Mouse (Mus musculus): ENCODE data around the gene Polrmt.

The Polrmt gene

DNA sequence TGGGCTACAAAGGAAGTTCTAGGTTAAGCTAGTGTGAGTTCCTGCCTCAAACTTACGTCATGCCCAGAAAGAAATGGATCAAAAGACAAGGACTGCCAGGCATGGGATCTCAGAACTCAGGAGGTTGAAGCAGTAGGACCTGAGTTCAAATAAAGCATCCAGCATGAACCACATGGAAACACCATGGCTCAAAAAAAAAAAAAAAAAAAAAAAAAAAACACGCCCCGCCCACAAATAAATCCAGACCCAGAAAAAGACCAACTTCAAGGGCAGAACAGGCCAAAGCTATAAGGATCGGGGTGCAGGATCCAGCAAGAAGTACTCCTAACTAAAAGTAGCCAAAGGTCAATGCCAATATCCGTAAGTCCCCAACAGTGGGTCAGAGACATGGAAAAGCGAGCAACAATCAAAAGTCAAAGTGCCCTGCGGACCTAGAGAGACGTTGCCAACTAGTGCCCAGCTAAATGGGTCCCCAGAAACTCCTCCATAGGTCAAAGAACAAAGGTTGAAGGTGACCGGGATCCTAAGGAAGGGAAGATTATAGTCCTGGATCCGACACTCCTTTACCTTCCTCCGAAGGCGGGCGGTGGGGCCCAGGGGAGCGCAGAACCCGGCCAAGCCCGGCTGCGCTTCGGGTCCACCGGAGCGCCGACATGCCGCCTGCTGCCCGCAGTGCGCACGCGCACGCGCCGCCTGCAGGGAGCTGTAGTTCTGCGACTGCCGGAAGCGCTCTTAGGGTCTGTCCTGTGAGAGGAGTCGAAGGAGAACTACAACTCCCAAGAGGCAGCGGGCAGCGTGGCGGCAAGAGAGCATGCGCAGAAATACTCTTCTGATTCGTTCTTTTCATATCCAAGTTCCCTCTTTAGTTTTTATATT, at the start of gene Polrmt:
Polrmt (minus strand) TSS at position 684 of the 876 bp plus-strand sequence.
- DNase-seq = peak; percentile 98

DNA sequence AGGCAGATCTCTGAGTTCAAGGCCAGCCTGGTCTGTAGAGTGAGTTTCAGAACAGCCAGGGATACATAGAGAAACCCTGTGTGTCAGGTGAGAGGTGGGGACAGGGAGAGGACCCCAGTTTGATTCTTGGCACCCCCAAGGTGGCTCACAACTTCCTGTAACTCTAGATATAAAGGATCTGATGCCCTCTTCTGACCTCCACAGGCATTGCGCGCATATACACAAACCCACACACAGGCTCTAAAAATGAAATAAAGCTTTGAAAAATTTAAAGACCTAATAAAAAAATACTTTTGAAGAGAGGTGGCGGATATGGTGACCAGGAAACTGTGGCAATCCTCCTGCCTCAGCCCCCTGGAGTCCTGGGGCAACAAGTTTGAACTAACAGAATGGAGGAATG, 49.5 kb upstream of the Polrmt start:
- no peak for DNase-seq

DNA sequence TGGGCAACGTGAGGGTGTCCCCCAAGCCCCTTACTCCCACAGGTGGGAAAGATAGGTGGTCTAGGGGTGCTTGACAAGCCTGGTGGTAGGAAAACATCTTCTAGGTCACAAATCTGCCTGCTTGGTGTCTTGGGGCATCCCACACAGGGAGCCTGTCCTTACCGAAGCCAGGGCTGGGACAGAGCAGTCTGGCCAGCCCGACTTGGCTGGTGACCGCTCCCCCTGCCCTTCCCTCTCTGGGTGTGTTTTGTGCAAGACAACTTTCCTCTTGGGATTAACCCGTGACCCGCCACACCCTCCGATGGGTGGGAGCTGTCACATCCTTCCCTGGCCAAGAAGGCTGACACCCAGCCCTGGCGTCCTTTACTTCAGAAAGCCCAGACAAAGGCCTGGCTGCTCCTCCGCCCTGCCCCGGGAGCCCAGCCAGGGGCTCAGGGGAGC, 48.1 kb upstream of the Polrmt start:
- DNase-seq = peak; percentile 91

DNA sequence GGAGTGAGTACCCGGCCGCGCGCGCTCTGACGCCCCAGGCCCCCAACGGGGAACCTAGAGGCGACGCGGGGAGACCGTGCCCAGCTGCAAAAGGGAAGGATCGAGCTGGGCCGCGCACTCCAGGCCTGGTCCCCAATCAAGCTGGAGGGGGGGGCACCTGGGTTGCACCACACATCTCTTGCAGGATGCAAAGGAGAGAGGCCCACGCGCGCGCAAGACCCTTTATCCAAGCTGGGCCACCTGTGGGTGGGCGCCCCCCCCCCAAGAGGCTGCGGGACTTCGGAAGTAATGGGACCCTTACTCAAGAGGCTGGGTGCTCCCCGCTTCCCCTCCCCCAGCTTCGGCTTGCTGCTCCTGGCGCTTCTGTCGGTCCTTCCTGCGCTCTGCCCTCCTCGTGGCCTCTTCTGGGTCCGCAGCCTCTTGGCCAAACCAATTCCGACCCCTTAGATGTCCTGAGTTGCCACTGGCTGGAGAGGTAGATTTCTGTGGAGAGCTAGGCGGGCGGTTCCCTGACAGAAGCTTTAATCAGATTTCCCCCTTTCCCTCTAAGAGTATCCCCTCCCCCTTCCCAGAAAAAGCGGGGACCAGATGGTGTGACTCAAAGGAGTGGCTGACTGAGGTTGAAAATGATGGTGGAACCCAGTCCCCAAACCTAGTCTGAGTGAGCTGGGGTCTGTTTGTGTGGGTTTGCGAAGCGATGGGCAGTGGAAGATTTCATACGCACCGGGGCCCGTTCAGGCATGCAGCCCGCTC, 47.5 kb upstream of the Polrmt start:
- no peak for DNase-seq

DNA sequence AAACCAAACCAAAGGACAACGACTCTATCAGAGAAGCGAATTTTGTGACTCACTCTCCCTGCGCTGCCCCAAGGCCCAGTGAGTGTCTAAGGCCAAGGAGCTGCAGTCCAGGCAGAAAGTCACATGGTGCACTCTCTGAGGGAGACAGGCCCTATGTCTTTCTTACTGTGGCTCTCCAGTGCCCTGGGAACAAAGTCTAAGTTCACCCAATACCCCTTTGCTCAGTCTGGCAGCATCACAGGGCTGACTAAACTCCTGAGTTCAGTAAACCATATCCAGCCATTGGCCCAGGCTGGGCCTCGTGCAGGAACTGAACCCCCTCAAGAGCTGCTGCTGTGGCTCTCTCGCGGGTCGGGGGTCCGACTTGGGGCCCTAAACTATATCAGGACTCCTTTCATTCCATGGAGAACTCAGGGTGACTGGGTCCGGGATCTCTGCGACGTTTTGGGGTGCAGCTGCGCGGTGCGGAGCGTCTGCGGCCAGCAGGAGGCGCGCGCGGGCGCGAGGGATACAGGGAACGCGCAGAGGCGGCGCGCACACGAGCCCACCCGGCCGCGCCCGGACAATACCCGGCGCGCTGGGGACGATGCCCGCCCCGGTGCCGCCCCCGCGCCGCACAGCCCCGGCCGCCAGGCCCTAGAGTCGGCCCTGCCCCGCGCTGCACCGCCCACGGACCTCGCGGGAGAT, 46.8 kb upstream of the Polrmt start, which contains the start of gene Palm:
Palm (plus strand) TSS at position 522 of the 687 bp plus-strand sequence.
- peak; percentile 90 for DNase-seq

DNA sequence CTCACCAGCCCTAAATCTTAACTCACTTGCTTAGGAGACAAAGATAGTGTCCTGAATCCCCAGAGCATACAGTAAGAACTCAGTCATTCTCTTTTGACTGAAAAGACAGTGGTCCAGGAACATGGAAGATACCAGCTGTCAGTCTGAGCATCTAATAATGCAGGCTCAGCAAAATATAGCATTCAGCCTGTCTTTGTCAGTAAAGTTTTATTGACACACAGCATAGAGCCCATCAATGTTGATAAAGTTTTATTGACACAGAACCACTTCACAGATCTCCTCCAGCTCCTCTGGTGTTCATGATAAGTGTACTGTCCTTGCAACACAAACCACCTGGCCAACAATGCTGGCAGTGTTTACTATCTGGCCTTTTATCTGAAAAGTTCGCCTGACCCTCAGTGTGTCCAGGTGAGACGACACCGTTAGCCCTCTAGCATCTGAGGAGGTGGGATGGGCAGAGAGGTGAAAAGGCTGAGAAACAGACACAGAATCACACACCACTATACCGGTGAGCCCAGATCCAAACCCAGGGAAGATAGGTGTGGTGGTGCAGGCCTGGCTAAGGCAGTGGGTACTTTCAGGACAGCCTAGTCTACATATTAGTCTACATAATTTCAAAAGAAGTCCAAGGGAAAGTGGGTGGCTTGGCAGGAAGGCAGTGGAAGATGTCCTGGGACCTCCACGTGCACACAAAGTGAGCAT, 46.1 kb upstream of the Polrmt start:
- no peak for DNase-seq

DNA sequence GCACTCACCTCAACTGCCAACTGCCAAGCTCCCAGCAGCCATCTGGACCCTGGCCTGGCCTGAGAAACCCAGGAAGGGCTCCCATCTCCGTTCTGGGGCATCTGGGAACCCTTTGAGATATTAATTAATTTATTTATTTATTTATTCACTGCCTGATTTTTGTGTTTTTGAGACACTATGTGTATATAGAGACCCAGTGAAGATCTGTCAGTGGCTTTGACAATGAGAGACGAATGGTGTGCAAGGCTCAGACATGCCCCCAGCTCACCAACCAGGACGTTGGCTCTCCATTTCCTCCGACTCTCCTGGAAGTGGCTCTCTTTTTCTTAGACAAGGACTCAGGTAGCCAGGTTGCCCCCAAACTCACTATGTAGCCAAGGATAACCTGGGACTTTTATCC, 44.5 kb upstream of the Polrmt start, which contains the start of gene Prss57:
Prss57 (minus strand) TSS at position 101 of the 400 bp plus-strand sequence.
- DNase-seq = no peak

DNA sequence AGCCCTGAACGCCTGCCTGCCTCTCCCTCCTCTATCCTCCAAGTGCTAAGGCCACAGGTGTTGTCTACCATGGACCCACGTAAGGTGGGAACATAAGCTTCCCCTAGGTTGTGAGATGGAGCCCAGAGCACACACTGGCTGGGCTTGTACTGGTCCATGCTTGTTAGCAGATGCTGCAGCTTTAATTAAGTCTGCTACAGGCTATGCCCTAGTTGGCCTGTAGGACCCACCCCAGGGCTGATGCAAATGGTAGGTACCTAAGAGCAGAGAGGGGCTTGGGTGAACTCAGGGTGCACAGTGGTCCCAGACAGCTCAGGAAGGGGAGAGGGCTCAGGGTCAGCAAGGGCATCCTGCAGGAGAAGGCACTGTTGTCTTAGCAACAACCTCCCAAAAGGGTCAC, 43.2 kb upstream of the Polrmt start:
- DNase-seq = no peak

DNA sequence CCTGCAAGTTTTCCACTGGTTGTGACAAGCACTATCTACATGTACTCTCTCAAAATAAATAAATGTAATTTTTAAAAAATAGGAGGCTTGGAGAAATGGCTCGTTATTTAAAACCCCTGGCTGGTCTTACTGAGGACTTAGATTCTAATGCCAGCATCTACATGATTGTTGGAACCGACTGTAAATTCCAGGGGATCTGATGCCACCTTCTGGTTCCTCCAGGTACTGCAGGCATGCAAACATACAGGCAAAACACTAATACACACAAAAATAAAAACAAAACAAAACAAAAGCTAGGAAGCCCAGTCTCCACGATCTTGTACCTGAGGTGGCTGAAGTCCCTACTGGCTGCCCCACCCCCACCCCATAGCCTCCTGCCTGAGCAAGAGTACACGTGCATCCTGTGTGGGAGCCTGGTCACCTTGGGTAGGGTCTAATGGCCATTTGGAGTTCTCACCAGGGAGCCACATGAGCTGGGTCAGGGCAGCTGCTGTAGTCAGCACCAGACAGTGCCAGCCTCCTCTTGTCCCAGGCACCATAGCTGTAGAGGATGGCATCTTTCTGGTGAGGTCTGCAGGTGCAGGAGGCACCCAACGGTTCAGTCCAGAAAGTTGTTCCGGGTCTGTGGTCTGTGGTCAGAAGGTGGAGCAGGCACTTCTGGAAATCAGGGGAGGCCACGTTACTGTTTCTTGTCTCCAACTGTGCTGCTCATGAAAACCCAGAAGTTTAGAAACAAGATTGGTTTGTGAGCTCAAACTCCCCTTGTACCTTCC, 42.2 kb upstream of the Polrmt start:
- peak; percentile 68 for DNase-seq

DNA sequence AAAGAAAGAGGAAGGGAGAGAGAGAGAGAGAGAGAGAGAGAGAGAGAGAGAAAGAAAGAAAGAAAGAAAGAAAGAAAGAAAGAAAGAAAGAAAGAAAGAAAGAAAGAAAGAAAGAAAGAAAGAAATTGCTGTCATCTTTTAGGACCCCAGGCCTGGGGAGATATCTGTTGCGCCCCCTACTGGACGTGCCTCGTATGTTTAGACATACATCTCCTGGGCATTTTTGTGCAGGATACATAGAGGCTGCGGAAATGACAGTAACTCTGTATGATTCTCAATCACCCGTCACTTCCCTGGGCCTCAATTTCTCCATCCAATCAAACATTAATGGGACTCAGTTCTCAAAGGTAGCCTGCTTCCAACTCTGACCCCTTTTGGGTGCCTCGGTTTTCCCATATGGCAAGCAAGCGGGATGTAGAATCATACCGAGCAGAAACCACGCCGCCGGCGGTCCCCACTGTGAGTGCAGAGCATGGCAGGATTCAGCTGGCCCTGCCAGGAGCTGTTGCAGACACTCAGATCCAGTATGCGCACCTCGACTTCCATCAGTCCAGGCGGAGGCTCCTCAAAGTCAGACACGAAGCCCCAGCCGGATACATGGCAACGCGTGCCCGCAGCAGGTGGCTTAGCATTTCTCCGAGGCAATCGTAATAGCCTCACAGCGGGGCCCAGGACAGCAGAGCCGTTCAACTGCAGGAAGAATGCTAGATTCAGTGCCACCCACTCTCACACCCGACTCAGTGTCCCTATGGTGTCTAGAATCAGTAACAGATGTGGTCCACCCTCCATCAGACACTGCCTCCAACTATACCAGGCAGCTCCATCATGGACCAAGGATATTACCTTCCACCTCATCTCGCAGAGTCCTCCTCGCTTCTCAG, 37.8 kb upstream of the Polrmt start:
- DNase-seq = no peak

DNA sequence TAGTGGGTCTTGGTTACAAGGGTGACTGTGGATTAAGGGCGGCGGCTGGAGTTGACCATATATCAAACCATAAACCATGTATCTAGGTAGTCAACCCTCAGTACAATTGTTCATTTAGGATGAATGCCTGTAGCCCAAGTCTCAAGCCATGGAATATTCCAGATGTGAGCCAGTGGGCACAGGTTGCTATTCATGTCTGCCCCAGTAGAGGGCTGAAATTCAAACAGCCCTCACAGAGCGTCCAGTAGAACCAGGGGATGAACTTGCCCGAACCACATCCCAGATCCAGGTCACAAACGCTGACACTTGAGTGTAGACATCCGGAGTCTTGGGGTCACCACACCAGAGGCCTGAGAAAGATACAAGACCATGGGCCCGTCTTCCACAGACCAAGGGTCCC, 36.7 kb upstream of the Polrmt start:
- no peak for DNase-seq

DNA sequence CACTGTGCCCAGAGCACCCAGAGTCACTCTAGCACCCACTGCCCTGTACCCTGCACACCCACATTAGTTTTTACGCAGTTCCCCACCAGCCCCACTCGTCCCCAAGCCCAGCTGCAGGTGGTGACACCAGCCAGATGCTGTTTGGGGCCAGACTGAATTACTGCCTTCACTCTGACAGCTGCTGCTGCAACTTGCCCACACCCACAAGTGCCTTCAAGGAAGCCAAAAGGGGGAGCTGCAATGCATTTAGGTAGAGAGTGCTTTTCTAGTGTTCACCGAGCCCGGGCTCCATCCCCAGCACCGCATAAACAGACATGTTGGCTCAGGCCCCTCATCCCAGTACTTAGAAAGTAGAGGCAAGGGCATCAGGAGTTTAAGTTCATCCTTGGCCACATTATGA, 35.6 kb upstream of the Polrmt start:
- DNase-seq = no peak

DNA sequence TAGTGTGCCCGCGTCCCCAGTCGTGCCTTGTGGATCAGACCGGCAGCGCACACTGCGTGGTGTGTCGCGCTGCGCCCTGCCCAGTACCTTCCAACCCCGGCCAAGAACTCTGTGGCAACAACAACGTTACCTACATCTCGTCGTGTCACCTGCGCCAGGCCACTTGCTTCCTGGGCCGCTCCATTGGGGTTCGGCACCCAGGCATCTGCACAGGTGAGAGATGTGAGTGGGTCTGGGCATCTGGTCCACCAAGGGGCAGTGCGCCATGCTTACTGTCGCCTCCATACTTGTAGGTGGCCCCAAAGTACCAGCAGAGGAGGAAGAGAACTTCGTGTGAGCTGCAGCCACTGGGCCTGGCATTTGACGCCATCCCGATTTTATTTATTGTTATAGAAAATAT, 34.8 kb upstream of the Polrmt start:
- DNase-seq = no peak

DNA sequence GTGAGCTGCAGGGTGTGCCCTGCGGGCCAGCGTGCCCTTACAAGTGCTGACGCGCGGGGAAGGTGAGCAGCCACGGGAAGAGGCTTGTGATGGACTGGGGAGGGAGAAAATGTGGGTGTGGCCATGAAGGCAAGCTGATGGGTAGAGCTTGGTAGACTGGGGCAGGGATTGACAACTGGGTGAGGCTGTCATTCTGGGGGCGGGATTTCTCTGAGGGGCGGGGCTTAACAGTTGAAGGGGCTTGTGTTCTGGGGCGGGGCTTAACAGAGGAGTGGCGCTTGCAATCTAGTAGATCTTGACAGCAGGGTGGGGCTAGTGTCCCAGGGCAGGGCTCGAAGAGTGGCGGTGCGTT, 34.3 kb upstream of the Polrmt start:
- no peak for DNase-seq

DNA sequence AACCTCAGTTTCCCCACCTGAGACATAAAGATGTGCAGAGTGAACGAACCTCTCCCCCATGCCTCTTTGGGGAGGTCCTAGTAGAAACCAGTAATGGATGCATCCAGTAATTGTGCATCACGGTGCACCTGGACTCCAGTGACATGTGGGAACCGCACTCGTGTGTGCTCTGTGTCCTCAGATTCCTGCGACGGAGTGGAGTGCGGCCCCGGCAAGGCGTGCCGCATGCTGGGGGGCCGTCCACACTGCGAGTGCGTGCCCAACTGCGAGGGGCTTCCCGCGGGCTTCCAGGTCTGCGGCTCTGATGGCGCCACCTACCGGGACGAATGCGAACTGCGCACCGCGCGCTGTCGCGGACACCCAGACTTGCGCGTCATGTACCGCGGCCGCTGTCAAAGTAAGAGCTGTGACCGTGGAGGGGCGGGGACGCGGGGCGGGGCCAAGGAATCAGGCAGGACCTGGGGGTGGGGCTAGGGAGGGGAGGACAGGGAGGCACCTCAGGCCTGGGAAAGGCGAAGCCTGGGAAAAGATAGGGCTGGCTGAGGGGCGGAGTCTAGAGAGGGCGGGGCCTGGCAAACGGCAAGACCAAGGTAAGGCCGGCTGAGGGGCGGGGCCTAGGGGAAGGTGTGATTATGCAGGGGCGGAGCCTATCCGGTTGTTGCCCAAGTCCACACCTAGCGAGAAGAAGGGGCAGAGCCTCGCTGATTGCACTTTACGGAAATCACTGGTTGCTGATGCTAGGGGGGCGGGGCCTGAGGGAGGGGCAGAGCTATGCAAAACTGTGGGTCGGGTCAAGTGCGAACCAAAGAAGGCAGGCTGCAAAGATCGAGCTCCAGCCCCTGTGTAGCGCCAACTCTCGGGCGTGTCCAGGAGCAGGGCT, 33.6 kb upstream of the Polrmt start:
- peak; percentile 100 for DNase-seq

DNA sequence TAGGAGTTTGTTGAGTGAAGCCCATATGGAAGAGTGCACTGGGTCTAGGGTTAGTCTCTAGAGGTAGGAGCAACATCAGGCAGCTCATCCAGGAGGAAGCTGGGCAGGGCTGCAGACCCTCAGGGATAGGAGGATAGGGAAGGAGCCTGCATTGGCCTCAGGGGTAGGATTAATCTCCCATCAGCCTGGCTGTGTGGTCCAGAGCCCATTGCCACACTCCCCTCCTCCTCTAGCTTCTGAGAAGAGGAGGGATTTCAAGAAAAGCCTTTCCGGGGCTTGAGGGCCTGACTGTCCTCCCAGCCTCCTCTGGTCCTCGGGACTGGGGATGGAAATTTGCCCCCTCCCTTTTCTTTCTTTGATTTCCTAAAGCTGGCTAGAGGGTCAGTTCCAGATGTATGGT, 32.8 kb upstream of the Polrmt start:
- no peak for DNase-seq

DNA sequence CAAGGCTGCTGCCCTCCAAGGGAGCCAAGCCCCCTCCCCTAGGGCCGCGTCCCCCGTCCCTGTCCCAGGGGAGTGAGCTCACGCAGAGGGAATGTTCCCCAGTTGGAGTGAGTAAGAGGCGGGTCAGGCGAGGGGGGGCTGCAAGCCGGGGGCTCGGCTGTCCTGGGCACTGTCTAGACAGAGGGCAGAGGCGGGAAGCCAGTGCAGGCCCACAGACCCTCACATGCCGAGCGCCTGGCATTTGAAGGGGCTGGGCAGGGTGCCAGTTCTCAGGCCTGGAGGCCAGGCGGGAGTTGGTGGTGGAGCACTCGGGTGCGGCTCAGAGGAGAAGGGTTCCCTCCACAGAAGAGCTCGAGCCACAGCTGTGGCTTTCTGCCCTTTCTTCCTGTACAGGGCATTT, 31.6 kb upstream of the Polrmt start:
- DNase-seq = no peak

DNA sequence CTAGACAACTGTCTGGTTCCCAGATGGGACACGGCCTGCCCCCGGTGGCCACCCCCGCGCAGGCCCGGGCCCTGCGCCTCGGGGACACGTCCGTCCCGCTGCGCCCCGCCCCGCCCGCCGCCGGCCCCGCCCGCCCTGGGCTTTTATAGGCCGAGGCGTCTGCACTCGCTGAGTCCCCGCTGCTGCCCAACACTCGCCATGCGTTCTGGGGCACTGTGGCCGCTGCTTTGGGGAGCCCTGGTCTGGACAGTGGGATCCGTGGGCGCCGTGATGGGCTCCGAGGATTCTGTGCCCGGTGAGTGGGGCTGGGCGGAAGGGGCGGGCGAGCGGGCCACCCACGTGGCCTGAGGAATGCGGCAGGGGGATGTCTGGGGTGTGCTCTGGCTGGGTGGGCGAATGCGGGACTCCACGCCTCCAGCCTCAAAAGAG, 30.7 kb upstream of the Polrmt start, which contains the start of gene Fstl3:
Fstl3 (plus strand) TSS at position 170 of the 429 bp plus-strand sequence.
- no peak for DNase-seq

DNA sequence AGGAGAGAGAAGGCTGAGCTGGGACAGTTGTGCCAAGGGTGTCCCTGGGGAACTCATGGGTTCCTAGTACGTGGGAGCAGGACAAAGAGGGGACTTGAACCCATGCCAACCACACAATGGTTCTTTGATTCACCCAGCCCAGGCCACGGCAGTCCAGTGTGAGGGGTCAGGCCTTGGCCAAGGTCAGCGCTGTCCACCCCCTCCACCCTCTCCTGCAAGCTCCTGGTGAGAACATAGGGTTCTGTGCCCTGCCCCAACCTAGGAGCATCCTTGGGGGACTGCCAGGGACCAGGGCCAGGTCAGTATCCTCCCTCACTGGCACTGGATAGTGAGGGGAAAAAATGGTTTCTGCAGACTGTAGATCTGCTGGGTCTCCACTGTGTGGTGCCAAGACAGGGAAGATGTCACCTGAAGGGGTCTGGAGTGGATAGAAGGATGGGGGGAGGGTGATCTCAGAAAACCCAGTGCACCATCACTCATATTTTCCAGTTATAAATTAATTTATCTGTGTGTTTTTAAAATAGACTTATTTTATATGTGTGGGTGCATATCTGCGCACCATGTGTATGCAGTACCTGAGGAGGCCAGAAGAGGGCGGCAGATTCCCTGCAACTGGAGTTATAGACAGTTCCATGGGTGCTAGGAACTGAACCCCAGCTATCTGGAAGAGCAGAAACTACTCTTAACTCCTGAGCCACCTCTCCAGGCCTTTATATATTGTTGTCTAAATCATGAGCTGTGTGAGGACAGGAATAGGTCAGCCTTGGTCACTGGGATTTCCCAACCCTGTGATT, 28.3 kb upstream of the Polrmt start:
- no peak for DNase-seq

Measured in kidney, adult 11 months (tissue).